Mouse (Mus musculus): ENCODE measurements around the gene Scoc.

GRCm38 (mm10) chr8:83380141-83380540 lies 78.0 kb downstream of the Scoc start:
- TF ChIP-seq GATA1 (IDR thresholded peaks at IDR 0.05; ENCODE audit: low read length) (no peak), TAL1 (IDR thresholded peaks at IDR 0.05; ENCODE audit: low read length) (no peak)
